In the genomic region with DNA sequence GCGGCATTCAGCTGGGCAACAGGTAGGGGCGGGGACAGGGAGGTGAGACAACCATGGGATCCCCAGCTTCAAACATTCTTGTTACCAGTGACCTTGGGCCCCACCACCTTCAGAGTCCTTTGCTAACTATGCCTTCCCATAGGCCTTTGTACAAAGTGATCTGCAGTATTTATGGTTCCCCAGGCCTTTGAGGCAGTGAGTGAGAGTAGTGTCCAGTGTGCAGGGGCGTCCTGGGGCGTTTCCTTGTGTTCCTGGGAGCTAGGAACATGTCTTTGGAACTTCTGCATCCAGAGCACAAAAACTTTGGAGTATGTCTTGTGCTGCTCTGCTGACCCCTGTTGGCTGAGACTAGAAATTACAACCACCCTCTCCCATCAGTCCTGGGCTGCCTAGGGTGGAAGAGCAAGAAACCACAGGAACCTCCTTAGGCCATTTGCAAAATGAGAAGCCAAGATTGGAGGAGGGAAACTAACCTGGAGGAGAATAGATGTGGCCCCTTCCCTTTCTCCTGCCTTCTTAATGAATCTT, we compare ENCODE assay signal across 9 mouse cellular contexts. TPM values are rescaled to one million over a fixed set of nuclear protein-coding genes. Genes with fewer than 3 reads are reported as not detected.
A peak's percentile ranks its signal among the peaks of the same experiment; 100 is the strongest.
DNase-seq lines count a peak whose midpoint lies in the region; ATAC-seq lines count a peak whose summit lies in the region.
"Had no signal": no experiment of that assay in that cellular context is flagged by ENCODE, and none has a peak within 500 bp of the region (broad histone marks: within the 10 kb centered on the region; RNA-seq: fewer than 3 reads in every experiment).

No protein-coding gene starts in this region.

- no peak overlapping the region for H3K4me2 ChIP-seq in neural tube, embryonic 11.5 days (ENCODE audit: low read depth)

- H3K27ac ChIP-seq in neural tube, embryonic 11.5 days (ENCODE audit: low read depth, low read length), result no peak overlapping the region

- peaks cover 15% of the 10 kb centered on the region for H3K36me3 ChIP-seq in neural tube, embryonic 11.5 days (ENCODE audit: control insufficient read depth, insufficient read depth, low read length)

- peaks cover 5% of the 10 kb centered on the region for H3K4me1 ChIP-seq in neural tube, embryonic 11.5 days (ENCODE audit: control insufficient read depth, insufficient read depth, low read length)

- intact Hi-C loops in left cerebral cortex, postnatal 25 days (cut with DNase I), result loop anchor here (1.0 to 2.0 kb wide), 3 partner anchors 30 to 162 kb away; no protein-coding TSS in a partner anchor

- peak; percentile 37 to 65 for DNase-seq in spleen, adult 18-20 months
- no peak for DNase-seq in spleen, adult 12 weeks (ENCODE audit: low spot score)
- peak; percentile 78 for DNase-seq in adrenal gland, postnatal 10 days
- DNase-seq in embryo, embryonic 11 days, result peak; percentile 76
- peak; percentile 83 for DNase-seq in heart, postnatal 4 days
- peak; percentile 62 to 78 for DNase-seq in left cerebral cortex, postnatal 25 days (ENCODE audit: low spot score in 2 of 2)
- peak; percentile 72 for DNase-seq in neural tube, embryonic 11.5 days (ENCODE audit: low spot score)
- DNase-seq in yolk sac, embryonic 10.5 days (ENCODE audit: low spot score), result peak; percentile 64

- H3K4me3 ChIP-seq in neural tube, embryonic 11.5 days (ENCODE audit: low read depth, low read length), result no peak overlapping the region

- H3K27me3 ChIP-seq in neural tube, embryonic 11.5 days (ENCODE audit: control insufficient read depth, insufficient read depth, low read length), result no peaks in the 10 kb centered on the region

- no peak for ATAC-seq in neural tube, embryonic 11.5 days (ENCODE audit: insufficient read depth, low FRiP score, low TSS enrichment)

- no peaks in the 10 kb centered on the region for H3K9me3 ChIP-seq in neural tube, embryonic 11.5 days (ENCODE audit: control insufficient read depth, low read length)

- no peak overlapping the region for H3K9ac ChIP-seq in neural tube, embryonic 11.5 days (ENCODE audit: low read length)

- WGBS in neural tube, embryonic 11.5 days, result 50% methylated on average over 4 of the region's 4 CpGs

RNA-seq across cellular contexts. Expression of gene Dpm2, which starts 4.1 kb away (rescaled TPM):
- 10 to 100 TPM; 44.4 to 49.9 TPM for total RNA-seq in adrenal gland, postnatal 10 days (2021)
- 10 to 100 TPM; 32.5 to 34.4 TPM for total RNA-seq in heart, postnatal 4 days (2021)
- total RNA-seq in left cerebral cortex, postnatal 25 days (2021), result 10 to 100 TPM; 76.1 to 81.8 TPM
- polyA plus RNA-seq in neural tube, embryonic 11.5 days (2014; fragmentation: Nextera tagmentation; extraction: Ambion mirVana), result 110 and 111 TPM in 2 replicates

RNA-seq across cellular contexts. Expression of gene Pip5kl1, which starts 8.0 kb away (rescaled TPM):
- not detected for total RNA-seq in adrenal gland, postnatal 10 days (2021)
- total RNA-seq in heart, postnatal 4 days (2021), result under 1 TPM in 1 of 2 experiments, not detected in 1; 0.26 TPM
- 1 to 10 TPM; 7.5 to 8.3 TPM for total RNA-seq in left cerebral cortex, postnatal 25 days (2021)
- polyA plus RNA-seq in neural tube, embryonic 11.5 days (2014; fragmentation: Nextera tagmentation; extraction: Ambion mirVana), result 2.6 and 3.6 TPM in 2 replicates

RNA-seq across cellular contexts. Expression of gene 9430097D07Rik, which starts 8.9 kb away (rescaled TPM):
- not detected for total RNA-seq in adrenal gland, postnatal 10 days (2021)
- total RNA-seq in heart, postnatal 4 days (2021), result not detected
- total RNA-seq in left cerebral cortex, postnatal 25 days (2021), result under 1 TPM; 0.80 to 0.94 TPM
- 0.25 and 0.58 TPM in 2 replicates for polyA plus RNA-seq in neural tube, embryonic 11.5 days (2014; fragmentation: Nextera tagmentation; extraction: Ambion mirVana)
- polyA plus RNA-seq: gonadal fat pad, adult 2 months had no signal

RNA-seq across cellular contexts. Expression of gene St6galnac4, which starts 20.3 kb away (rescaled TPM):
- total RNA-seq in adrenal gland, postnatal 10 days (2021), result 10 to 100 TPM; 14.3 to 14.7 TPM
- 10 to 100 TPM; 31.6 to 38.6 TPM for total RNA-seq in heart, postnatal 4 days (2021)
- total RNA-seq in left cerebral cortex, postnatal 25 days (2021), result 10 to 100 TPM; 40.1 to 41.1 TPM
- polyA plus RNA-seq in neural tube, embryonic 11.5 days (2014; fragmentation: Nextera tagmentation; extraction: Ambion mirVana), result 20.9 and 21.8 TPM in 2 replicates

RNA-seq across cellular contexts. Expression of gene Fam102a, which starts 31.5 kb away (rescaled TPM):
- 10 to 100 TPM; 24.6 to 26.8 TPM for total RNA-seq in adrenal gland, postnatal 10 days (2021)
- total RNA-seq in heart, postnatal 4 days (2021), result 10 to 100 TPM in 1 of 2 experiments, 1 to 10 TPM in 1; 9.9 to 11.0 TPM
- total RNA-seq in left cerebral cortex, postnatal 25 days (2021), result 10 to 100 TPM; 52.2 to 57.8 TPM
- 13.1 and 13.2 TPM in 2 replicates for polyA plus RNA-seq in neural tube, embryonic 11.5 days (2014; fragmentation: Nextera tagmentation; extraction: Ambion mirVana)

Comparison
In these comparisons a context has a peak if more than half of its experiments do, and no peak if none do; other contexts are left out.
1. RNA of gene Pip5kl1, which starts 8.0 kb away (total RNA-seq): 7.5 to 8.3 TPM in left cerebral cortex, postnatal 25 days; 0.26 TPM in heart, postnatal 4 days and not detected in adrenal gland, postnatal 10 days; every median in the first group is over 4 times any median in the second.